Mouse (Mus musculus) cerebellum, adult (tissue): ENCODE data around the gene Mars.

Source experiments
- ATAC-seq: cut with Nextera tagmentation; 2 replicates; pipeline ENCODE4 v1.9.2; 2017; ENCODE audit warnings: mild to moderate bottlenecking, moderate library complexity, mixed read lengths; ENCODE audit not compliant: insufficient number of reproducible peaks, low FRiP score, low TSS enrichment

The Mars gene

GRCm38 (mm10) chr10:127288800-127289572 is 22.6 kb downstream of the Mars start, which contains the start of gene Mbd6:
Gene Mbd6 (minus strand): TSS chr10:127289018.
- ATAC-seq = peak; percentile 51

- no peak for ATAC-seq
Observed at GRCm38 (mm10) chr10:127288328-127288799, 23.2 kb downstream of the Mars start.

GRCm38 (mm10) chr10:127287936-127288293 is 23.7 kb downstream of the Mars start:
- no peak for ATAC-seq

GRCm38 (mm10) chr10:127287271-127287935 is 24.2 kb downstream of the Mars start:
- no peak for ATAC-seq

- ATAC-seq = no peak
Observed at GRCm38 (mm10) chr10:127286730-127287129, 24.9 kb downstream of the Mars start.

GRCm38 (mm10) chr10:127286194-127286593 is 25.4 kb downstream of the Mars start:
- ATAC-seq = no peak

GRCm38 (mm10) chr10:127285644-127286043 is 25.9 kb downstream of the Mars start:
- ATAC-seq = no peak

- ATAC-seq = no peak
Observed at GRCm38 (mm10) chr10:127284724-127285500, 26.7 kb downstream of the Mars start.

GRCm38 (mm10) chr10:127284105-127284622 is 27.4 kb downstream of the Mars start:
- no peak for ATAC-seq

GRCm38 (mm10) chr10:127282620-127283215 is 28.9 kb downstream of the Mars start:
- ATAC-seq = no peak

GRCm38 (mm10) chr10:127281316-127281715 is 30.3 kb downstream of the Mars start:
- ATAC-seq = no peak

GRCm38 (mm10) chr10:127279730-127280129 is 31.9 kb downstream of the Mars start:
- ATAC-seq = no peak

- no peak for ATAC-seq
Observed at GRCm38 (mm10) chr10:127274261-127275022, 37.1 kb downstream of the Mars start.

GRCm38 (mm10) chr10:127272371-127272770 is 39.2 kb downstream of the Mars start:
- ATAC-seq = no peak

- no peak for ATAC-seq
Observed at GRCm38 (mm10) chr10:127269884-127270283, 41.7 kb downstream of the Mars start.

GRCm38 (mm10) chr10:127269036-127269435 is 42.5 kb downstream of the Mars start:
- ATAC-seq = no peak

- no peak for ATAC-seq
Observed at GRCm38 (mm10) chr10:127268401-127268800, 43.2 kb downstream of the Mars start.

GRCm38 (mm10) chr10:127267318-127267717 is 44.3 kb downstream of the Mars start:
- ATAC-seq = no peak
